Mouse (Mus musculus): ENCODE data around the gene Gm20388. TPM values are rescaled to one million over a fixed set of nuclear protein-coding genes. Genes with fewer than 3 reads are reported as not detected.

The Gm20388 gene
- polyA plus RNA-seq, 1 experiment from 2014 or later = not detected

DNA sequence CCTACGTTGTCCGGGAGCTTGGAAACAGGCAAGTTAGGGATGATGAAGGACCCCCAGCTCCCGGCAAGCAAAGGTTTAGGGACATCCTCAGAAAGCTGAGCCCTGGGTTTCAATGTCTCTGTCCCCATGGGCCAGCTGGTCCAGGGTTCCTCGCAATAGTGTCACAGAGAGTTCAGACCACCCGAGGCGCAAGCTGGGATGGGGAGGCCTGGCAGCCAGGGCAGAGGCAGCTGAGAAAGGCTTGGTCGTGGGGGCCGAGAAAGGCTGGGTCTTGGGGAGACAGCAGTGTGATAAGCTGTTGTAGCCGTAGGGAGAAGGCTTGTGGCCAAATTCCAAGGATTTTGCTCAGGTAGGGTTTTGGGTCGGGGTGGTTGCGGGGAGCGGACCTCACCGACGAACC is 949.2 kb downstream of the Gm20388 start:
- Histone ChIP-seq H3K4me3 (no peak overlapping the region), H3K4me1 (peaks cover 23% of the 10 kb centered on the region), H3K36me3 (no peaks in the 10 kb centered on the region), H3K9ac (0 out of 2 replicates have a peak overlapping the region, but pooled peaks have one; percentile 15), H3K27me3 (replicated peaks) (peaks cover 84% of the 10 kb centered on the region), H3K27ac (replicated peaks) (0 out of 2 replicates have a peak overlapping the region, but pooled peaks have one; percentile 6), H3K4me2 (peak overlapping the region; percentile 38; the same call in 1 of the 2 replicates), H3K9me3 (no peaks in the 10 kb centered on the region)
- no peak for ATAC-seq (ENCODE audit: extremely low read depth, insufficient number of reproducible peaks, low FRiP score, low TSS enrichment)
- WGBS = 32% methylated on average over 14 of the region's 14 CpGs

DNA sequence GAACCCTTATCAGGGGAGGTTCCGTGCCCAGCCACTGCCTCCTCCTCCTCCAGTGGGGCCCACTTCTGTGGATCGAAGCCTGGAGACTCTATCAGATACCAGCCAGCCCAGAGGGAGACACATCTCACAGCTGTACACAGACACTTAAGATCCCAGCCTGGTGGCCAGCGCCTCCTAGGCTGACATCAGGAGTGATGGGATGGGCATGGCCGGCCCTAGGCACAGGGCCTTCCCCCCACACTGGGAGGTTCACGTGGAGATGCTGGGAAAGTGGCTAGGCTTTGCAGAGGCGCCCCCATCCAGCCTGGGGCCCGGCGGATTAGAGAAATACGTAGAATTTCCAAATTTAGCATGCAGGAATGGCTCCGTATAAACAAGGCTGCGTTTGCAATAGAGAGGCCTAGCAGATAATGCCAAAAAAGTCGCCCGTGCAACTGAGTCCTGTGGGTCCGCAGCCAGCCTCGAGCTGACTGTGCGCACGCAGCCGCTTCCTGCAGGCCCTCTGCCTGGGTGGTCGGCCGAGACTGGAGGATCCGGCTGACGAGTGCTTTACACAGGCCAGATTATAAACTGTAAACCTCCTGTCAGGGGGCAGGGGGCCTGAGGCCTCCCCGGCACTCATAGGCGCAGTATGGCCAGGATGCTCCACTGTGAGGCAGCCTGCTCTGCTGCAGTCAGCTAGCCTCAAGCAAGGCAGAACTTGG is 949.9 kb downstream of the Gm20388 start:
- Histone ChIP-seq H3K4me3 (no peak overlapping the region), H3K9ac (peak overlapping the region; percentile 59), H3K9me3 (no peaks in the 10 kb centered on the region), H3K4me2 (peak overlapping the region; percentile 38), H3K27ac (replicated peaks) (no peak overlapping the region), H3K4me1 (peaks cover 23% of the 10 kb centered on the region), H3K27me3 (replicated peaks) (peaks cover 87% of the 10 kb centered on the region), H3K36me3 (no peaks in the 10 kb centered on the region)
- 25% methylated on average over 24 of the region's 24 CpGs for WGBS
- ATAC-seq (ENCODE audit: extremely low read depth, insufficient number of reproducible peaks, low FRiP score, low TSS enrichment) = no peak

DNA sequence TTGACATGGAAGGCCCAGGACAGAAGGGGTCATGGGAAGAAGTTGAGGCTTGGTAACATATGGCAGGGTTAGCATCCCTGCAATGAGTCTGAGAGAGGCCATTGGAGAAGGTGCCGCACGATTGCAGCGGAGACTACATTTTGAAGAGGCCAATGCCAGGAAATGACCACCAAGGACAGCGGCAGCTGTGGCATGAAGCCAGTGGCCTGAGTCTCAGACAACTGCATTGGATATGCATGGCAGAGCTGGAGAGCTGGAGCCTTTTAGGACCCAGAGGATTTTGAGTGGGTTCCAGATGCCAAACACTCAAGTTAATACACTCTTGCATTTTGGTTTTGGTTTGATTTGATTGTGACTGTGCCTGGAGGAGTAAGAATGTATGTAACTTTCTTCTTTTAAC is 953.0 kb downstream of the Gm20388 start:
- Histone ChIP-seq H3K27ac (replicated peaks) (no peak overlapping the region), H3K9ac (no peak overlapping the region), H3K36me3 (no peaks in the 10 kb centered on the region), H3K9me3 (no peaks in the 10 kb centered on the region), H3K4me2 (no peak overlapping the region), H3K4me1 (peaks cover 23% of the 10 kb centered on the region), H3K4me3 (no peak overlapping the region), H3K27me3 (replicated peaks) (peaks cover 70% of the 10 kb centered on the region)
- WGBS = 84% methylated on average over 4 of the region's 4 CpGs
- ATAC-seq (ENCODE audit: extremely low read depth, insufficient number of reproducible peaks, low FRiP score, low TSS enrichment) = no peak

DNA sequence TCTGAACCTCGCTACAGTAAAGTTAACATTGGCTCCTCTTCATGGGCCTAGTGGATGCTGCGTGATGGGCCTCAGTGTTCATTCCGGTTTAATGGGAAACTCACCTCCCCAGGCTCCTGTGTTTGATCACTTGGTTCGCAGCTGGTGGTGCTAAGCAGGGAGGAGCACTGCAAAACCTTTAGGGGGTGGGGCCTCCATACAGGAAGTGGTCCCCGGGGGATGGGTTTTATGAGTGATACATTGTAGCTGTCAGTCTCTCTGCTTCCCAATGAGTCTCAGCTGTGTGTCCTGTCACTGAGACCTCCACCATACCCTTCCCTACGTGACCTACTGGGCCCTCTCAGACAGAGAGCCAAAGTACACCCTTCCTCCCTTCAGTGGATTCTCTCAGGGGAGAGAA is 956.7 kb downstream of the Gm20388 start:
- no peak overlapping the region for H3K4me2 ChIP-seq

DNA sequence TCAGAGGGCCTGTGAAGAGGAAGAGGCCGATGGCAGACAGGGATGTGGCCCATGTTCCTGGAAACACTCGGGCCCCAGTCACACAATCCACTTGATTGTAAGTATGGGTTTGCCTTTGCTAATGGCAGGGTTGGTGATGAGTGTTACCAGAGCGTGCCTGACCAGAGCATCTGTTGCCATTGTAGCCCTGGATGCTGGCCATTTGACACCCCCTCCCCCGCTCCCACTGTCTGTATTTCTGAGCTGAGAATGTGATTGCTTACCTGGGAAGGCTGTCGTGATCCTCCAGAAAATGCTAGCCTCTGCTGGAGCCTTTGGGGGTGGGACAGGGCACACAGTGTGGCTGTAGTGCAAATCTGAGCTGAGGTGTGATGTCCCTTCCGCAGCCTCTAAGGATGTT is 962.0 kb downstream of the Gm20388 start:
- H3K4me1 ChIP-seq = no peaks in the 10 kb centered on the region
- H3K9ac ChIP-seq = no peak overlapping the region
- H3K27ac ChIP-seq (replicated peaks) = no peak overlapping the region
- no peak for ATAC-seq (ENCODE audit: extremely low read depth, insufficient number of reproducible peaks, low FRiP score, low TSS enrichment)
- no peaks in the 10 kb centered on the region for H3K36me3 ChIP-seq
- no peak overlapping the region for H3K4me2 ChIP-seq
- H3K4me3 ChIP-seq = no peak overlapping the region
- 68% methylated on average over 6 of the region's 6 CpGs for WGBS
- peaks cover 71% of the 10 kb centered on the region for H3K27me3 ChIP-seq (replicated peaks)
- H3K9me3 ChIP-seq = no peaks in the 10 kb centered on the region

More for the DNA sequence above, 956.7 kb downstream of the Gm20388 start:
- Histone ChIP-seq H3K9ac (no peak overlapping the region), H3K27me3 (replicated peaks) (peaks cover 56% of the 10 kb centered on the region), H3K4me3 (no peak overlapping the region), H3K4me1 (no peaks in the 10 kb centered on the region), H3K9me3 (no peaks in the 10 kb centered on the region), H3K36me3 (no peaks in the 10 kb centered on the region), H3K27ac (replicated peaks) (no peak overlapping the region)
- ATAC-seq (ENCODE audit: extremely low read depth, insufficient number of reproducible peaks, low FRiP score, low TSS enrichment) = no peak
- 64% methylated on average over 6 of the region's 6 CpGs for WGBS

DNA sequence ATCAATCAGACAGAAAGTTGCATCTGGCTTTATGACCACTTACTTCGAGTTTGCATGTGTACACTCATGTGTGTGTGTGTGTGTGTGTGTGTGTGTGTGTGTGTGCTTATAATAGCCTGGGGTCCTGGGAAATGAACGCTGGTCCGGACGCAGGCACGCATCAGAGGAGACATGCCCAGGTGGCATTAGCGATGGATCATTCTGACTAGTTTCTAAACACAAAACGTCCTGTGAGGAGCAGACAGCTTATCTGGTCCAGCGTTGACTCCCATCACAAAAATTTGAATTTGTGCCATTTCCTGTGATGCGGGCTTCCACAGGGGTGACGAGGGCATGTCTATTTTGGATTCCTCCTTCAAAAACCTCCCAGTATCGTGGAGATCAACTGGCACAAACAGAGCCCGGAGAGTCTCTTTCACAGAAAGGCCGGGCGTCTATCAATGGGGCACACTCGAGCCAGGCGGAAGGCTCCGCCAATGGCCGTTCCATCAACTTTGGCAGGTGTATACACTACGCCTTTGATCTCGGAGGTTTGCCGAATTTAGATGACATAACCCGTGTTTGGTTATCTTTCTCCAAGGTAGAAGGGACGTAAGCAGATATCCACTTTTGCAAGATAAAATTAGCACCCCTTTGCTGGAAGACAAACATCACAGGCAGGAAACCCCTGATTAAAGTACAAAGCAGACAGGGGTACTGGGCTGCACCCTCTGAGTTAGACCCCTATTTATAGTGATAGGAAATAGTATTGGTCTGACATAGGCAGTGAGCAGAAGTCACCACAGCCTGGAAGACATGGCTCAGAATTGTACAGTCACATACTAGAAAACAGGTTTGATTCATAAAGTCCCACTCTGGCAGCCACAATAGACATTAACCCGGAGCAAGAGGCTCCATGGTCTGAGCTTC is 965.6 kb downstream of the Gm20388 start:
- no peak for ATAC-seq (ENCODE audit: extremely low read depth, insufficient number of reproducible peaks, low FRiP score, low TSS enrichment)
- no peaks in the 10 kb centered on the region for H3K4me1 ChIP-seq
- no peak overlapping the region for H3K4me2 ChIP-seq
- H3K4me3 ChIP-seq = no peak overlapping the region
- H3K27ac ChIP-seq (replicated peaks) = no peak overlapping the region
- 56% methylated on average over 24 of the region's 24 CpGs for WGBS
- no peaks in the 10 kb centered on the region for H3K9me3 ChIP-seq
- H3K36me3 ChIP-seq = no peaks in the 10 kb centered on the region
- peaks cover 84% of the 10 kb centered on the region for H3K27me3 ChIP-seq (replicated peaks)
- H3K9ac ChIP-seq = no peak overlapping the region

DNA sequence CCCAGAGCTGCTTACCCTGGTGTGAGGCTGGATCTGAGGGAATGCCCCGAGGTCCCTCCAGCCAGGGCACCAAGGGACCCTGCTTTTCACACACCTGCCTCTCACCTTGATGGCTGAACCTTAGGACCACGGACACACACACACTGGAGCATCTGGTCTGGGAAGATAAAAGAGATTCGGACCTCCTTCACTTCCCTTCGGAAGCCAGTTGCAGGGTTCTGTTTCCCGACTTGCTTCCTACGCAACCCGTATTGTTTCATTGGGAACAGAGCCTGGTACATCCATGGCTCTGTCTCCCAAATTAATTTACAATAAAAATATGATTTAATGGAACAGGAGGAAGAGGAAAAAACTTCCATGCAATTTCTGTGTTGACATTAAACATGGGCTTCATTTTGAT is 966.4 kb downstream of the Gm20388 start:
- Histone ChIP-seq H3K27ac (replicated peaks) (no peak overlapping the region), H3K4me3 (no peak overlapping the region), H3K9me3 (no peaks in the 10 kb centered on the region), H3K36me3 (no peaks in the 10 kb centered on the region), H3K4me2 (no peak overlapping the region), H3K27me3 (replicated peaks) (peaks cover 90% of the 10 kb centered on the region), H3K9ac (no peak overlapping the region), H3K4me1 (no peaks in the 10 kb centered on the region)
- no peak for ATAC-seq (ENCODE audit: extremely low read depth, insufficient number of reproducible peaks, low FRiP score, low TSS enrichment)
- 61% methylated on average over 7 of the region's 7 CpGs for WGBS

DNA sequence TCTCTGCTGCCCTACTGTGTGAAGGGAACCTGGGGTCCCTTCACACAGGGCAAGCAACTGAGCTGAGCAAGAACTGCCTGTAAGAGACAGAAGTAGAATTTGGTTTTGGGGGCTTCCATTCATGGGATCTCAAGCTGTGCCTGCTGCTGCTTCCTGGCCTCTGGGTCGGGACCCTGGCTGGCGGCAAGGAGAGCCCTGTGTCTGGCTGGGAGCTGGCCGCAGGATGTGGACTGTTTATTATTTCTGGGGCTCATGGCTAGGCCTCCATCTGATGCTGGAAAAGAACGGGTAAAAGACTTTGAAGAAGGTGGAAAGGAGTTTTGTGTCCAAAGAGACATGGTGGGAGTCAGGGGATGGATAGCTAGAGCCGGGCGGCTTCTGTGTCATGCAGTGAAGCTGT is 969.3 kb downstream of the Gm20388 start:
- no peak overlapping the region for H3K9ac ChIP-seq
- 55% methylated on average over 6 of the region's 6 CpGs for WGBS
- no peak overlapping the region for H3K27ac ChIP-seq (replicated peaks)
- H3K36me3 ChIP-seq = no peaks in the 10 kb centered on the region
- no peak for ATAC-seq (ENCODE audit: extremely low read depth, insufficient number of reproducible peaks, low FRiP score, low TSS enrichment)
- no peaks in the 10 kb centered on the region for H3K9me3 ChIP-seq
- H3K4me3 ChIP-seq = no peak overlapping the region
- no peak overlapping the region for H3K4me2 ChIP-seq
- peaks cover 99% of the 10 kb centered on the region for H3K27me3 ChIP-seq (replicated peaks)
- H3K4me1 ChIP-seq = peaks cover 5% of the 10 kb centered on the region

DNA sequence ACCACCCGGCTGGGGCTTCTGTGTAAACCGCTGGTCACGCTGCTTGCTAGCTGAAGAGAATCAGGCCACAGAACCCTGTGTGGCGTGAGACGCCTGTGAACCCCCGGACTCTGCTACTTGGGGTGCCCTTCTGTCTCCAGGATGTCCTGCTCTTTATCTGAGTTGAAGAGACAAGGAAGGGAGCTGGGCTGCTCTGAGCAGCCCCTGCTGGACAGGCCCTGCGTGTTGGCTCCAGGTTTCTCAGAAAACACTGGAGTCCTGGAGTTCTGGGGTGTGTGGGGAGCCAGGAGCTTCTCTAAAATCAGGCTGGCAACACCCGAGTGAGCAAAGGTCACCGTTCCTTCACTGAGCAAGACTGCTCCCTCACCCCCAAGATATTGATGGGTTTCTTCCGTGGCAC is 971.0 kb downstream of the Gm20388 start:
- Histone ChIP-seq H3K9ac (no peak overlapping the region), H3K9me3 (no peaks in the 10 kb centered on the region), H3K27me3 (replicated peaks) (peaks cover 100% of the 10 kb centered on the region), H3K4me2 (no peak overlapping the region), H3K36me3 (no peaks in the 10 kb centered on the region), H3K27ac (replicated peaks) (no peak overlapping the region), H3K4me1 (peaks cover 5% of the 10 kb centered on the region), H3K4me3 (no peak overlapping the region)
- 64% methylated on average over 10 of the region's 10 CpGs for WGBS
- ATAC-seq (ENCODE audit: extremely low read depth, insufficient number of reproducible peaks, low FRiP score, low TSS enrichment) = no peak

DNA sequence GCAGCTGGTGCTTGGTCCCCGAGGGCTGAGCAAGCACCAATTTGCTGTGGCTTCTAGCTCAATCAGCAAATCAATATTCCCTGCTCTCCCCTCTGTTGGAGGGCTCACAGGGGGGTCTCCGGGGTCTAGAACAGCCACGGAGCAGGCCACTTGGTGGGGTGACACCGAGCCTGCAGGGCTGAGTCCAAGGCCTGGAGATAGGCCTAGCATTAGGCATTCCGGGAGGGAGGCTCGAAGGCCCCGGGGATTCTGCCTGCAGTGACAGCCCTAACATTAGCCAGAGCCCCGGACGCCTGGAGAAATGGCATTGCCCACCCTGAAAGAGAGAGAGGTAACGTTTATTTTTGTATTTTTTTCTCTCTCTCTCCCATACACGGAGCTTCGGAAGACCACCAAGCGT is 972.0 kb downstream of the Gm20388 start:
- ATAC-seq (ENCODE audit: extremely low read depth, insufficient number of reproducible peaks, low FRiP score, low TSS enrichment) = no peak
- H3K27me3 ChIP-seq (replicated peaks) = peaks cover 100% of the 10 kb centered on the region
- H3K27ac ChIP-seq (replicated peaks) = no peak overlapping the region
- H3K9me3 ChIP-seq = no peaks in the 10 kb centered on the region
- H3K4me3 ChIP-seq = no peak overlapping the region
- H3K4me2 ChIP-seq = no peak overlapping the region
- peaks cover 5% of the 10 kb centered on the region for H3K4me1 ChIP-seq
- no peaks in the 10 kb centered on the region for H3K36me3 ChIP-seq
- WGBS = 22% methylated on average over 13 of the region's 13 CpGs
- no peak overlapping the region for H3K9ac ChIP-seq

DNA sequence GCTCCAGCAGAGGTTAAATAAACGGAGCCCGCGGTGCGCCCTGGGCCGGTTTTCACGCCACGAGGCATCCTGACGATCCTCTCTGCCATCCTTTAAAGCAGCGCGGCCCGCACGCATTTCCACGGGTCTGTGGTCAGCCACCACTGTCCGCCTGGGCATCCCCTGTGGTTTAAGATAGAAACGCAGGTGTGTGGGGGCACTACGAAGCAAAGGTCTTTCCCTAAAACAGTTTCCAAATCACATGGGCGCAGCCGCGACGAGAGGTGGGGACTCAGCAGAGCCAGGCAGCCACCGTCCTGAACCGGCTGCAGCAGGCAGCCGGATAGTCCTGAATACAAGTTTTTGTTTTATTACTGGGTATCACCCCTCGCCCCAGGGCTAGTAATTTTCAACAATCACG is 972.7 kb downstream of the Gm20388 start:
- Histone ChIP-seq H3K9ac (peak overlapping the region; percentile 19; the same call in 1 of the 2 replicates), H3K27ac (replicated peaks) (no peak overlapping the region), H3K27me3 (replicated peaks) (peaks cover 100% of the 10 kb centered on the region), H3K36me3 (no peaks in the 10 kb centered on the region), H3K4me2 (peak overlapping the region; percentile 44), H3K4me1 (peaks cover 5% of the 10 kb centered on the region), H3K9me3 (no peaks in the 10 kb centered on the region), H3K4me3 (peak overlapping the region; percentile 26)
- WGBS = 6% methylated on average over 25 of the region's 25 CpGs
- ATAC-seq (ENCODE audit: extremely low read depth, insufficient number of reproducible peaks, low FRiP score, low TSS enrichment) = no peak

Measured in heart, embryonic 13.5 days (tissue).